Mouse (Mus musculus) urinary bladder, adult 2 months (tissue): ENCODE results near the gene Ang. TPM values are rescaled to one million over a fixed set of nuclear protein-coding genes. Genes with fewer than 3 reads are reported as not detected.

Experiments
- DNase-seq: peaks from one replicate; pipeline ENCODE4 v3.0.0; 2022; ENCODE audit warnings: low spot score
- polyA plus RNA-seq: library from polyadenylated mRNA; depleted of rRNA; stranded (reverse); fragments of >200 nt; gene quantifications from 2 replicates; pipeline ENCODE4 v1.2.3, GENCODE M21; 2012; rRNA removed

Ang gene
- 60.1 and 64.0 TPM in 2 replicates for polyA plus RNA-seq

- peak; percentile 37 for DNase-seq
These were observed at the start of gene Ang, which contains the start of gene Rnase4 for GRCm38 (mm10) chr14:51090921-51091900. Ang (plus strand) TSS chr14:51091150. Rnase4 (plus strand) TSS chr14:51091077.

GRCm38 (mm10) chr14:51041769-51042168, 49.2 kb upstream of the Ang start, which contains the start of gene Rnase9:
Rnase9 (minus strand) TSS chr14:51041869.
- no peak for DNase-seq

DNA sequence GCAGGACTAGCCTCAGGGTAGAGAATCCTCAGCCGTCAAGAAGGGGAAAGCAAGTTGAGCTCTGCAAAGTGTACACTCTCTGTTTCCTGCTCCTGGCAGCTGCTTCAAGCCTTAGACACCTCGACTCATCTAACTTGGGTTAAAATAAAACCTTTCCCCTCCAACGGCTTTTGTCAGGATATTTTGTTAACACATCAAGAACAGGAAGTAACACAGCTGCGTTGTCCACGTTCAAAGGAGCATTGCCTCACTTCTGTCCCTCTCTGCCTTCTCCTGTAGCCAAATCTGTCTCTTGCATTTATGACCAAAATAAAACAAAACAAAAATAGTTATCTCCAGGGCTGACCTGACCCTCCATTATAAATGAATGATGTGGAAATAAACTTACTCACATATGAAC, 43.1 kb upstream of the Ang start:
- no peak for DNase-seq

GRCm38 (mm10) chr14:51050063-51050462, 40.9 kb upstream of the Ang start, which contains the start of gene Rnase11:
Rnase11 (minus strand) TSS chr14:51050163.
- DNase-seq, result no peak

DNA sequence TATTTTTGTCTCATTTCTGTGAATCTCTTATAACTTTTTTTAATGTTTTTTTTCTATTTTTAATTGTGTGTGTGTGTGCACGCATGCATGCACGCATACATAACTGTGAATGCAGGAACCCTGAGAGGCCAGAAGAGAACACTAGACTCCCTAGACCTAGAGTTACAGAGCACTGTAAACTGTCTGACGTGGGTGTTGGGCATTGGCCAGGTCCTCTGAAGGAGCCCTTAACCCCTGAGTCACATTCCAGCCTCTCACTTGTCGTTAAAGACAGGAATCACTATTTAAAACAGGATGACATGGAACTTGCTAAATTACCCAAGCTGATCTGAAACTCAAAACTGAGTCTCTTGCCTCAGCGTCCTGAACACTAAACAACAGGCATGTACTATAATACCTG, 39.0 kb upstream of the Ang start:
- no peak for DNase-seq

GRCm38 (mm10) chr14:51053176-51053575, 37.8 kb upstream of the Ang start:
- no peak for DNase-seq

DNA sequence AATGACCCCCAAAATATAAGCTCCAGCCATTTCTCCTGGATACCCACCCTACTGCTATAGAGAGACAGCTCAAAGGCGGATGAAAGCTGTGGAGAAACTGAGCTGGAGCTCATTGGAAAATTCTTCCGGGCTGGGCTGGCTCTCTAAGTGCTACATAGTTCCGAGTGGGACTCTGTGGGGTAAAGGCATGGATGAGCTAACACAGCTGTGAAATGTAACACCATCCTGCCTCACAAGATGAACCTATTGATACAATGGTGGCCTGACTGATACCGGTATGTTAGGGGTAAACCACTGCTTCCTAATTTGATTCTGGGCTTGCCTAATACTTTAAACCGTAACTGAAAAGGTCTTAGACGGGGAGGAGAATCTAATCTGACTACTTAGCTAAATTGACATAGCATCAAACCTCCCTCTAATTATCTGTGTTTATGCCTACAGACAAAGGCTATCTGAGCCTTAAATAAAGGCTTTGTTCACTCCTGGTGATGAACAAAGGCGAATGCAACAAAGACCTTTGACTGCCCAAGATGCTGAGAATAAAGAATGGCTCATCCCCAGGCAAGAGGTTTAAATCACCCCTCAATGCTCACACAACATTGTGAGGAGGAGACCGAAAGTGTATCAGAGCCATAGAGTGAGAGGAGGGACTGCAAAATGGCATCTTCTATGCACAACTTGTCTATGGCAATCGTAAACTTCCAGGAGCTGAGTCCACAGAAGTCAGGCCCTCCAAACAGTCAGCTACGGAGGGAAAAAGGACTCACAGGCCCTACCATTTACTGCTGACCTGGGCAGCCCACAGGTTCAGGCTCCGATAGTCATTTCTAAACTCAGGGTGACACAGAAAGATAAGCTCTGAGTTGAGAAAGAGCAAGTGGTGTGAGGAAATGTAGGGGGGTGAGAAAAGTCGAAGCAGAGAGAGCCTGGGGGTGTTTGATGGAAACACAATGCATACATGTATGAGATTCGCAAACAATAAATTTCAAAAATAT, 36.4 kb upstream of the Ang start:
- DNase-seq, result no peak

DNA sequence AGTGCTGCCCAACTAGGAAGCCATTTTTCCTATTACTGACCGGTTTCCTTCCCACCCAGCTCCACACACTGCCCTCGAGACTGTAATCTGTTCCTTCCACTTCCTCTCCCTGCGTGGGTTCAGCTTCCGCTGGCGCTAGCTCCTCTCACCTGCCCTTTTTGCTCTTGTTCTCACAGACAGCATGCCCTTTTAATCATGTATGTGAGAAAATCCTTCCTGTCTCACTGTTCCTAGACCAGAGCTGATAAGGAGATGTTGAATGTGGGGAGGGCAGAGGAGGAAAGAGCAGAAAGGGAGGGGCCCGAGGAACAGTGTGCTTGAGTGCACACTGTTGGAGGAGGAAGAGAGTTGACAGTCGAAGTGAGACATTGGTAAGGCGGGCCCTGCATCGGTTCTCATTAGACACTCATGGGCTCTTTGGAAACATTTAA, 33.5 kb upstream of the Ang start, which contains the start of gene Rnase12:
Gene Rnase12 (minus strand): TSS at position 261 of the 431 bp plus-strand sequence.
- DNase-seq, result no peak

DNA sequence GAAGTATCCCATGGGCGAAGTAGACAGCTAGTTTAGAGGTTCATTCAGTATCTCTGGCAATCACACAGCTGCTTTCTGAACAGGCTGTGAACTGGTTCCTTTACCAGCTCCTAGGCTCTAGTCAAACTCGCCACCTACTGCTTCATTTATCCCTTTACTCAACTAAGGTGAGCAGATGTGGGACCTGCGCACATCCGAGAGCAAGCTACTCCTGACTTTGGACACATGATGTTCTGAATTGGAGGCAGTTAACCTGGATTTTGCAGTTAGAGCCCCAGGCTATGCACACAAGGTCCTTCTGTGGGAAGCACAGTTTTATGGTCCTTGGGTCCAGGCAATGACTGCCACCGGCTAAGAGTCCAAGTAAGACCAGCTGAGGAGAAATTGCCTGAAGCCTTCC, 30.2 kb upstream of the Ang start:
- no peak for DNase-seq

GRCm38 (mm10) chr14:51068956-51069355, 22.0 kb upstream of the Ang start:
- no peak for DNase-seq

- no peak for DNase-seq
These were observed 21.3 kb upstream of the Ang start for GRCm38 (mm10) chr14:51069617-51070016.

- no peak for DNase-seq
These were observed 16.6 kb upstream of the Ang start, which contains the start of gene Olfr750 for GRCm38 (mm10) chr14:51074335-51074734. Olfr750 (minus strand) TSS chr14:51074435.

DNA sequence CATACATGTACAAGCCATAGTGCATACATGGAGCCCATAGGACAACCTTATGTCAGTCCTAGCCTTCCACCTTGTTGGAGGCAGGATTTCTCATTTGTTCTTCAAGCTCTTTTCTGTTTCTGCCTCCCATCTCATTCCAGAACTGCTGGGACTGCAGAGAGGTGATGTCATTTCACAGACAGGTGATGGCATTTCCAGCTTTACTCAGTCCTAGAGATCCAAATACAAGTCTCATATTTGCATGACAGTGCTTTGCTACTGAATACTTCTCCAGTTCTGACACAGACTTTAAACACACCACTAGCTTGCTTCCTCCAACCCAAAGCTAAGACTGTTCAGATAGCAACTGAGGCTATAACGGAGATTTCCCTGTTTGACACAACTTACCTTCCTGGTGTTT, 11.8 kb upstream of the Ang start:
- DNase-seq, result no peak

DNA sequence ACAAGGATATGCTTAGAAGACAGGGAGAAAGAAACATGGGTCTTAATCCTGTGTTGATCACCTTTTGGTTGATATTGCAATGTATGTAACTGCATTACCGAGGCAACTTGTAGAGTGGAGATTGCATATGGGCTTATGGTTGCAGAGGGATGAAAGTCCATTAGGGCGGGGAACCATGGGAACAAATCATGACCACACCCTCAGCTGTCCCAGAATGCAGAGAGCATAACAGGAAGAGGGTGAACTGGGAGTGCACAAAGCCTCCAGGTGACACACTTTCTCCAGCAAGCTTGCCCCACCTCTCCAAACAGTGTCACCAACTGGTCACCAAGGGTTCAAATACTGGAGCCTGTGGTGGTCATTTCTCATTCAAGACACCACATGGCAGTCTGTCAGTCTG, 9.9 kb upstream of the Ang start:
- DNase-seq, result no peak

DNA sequence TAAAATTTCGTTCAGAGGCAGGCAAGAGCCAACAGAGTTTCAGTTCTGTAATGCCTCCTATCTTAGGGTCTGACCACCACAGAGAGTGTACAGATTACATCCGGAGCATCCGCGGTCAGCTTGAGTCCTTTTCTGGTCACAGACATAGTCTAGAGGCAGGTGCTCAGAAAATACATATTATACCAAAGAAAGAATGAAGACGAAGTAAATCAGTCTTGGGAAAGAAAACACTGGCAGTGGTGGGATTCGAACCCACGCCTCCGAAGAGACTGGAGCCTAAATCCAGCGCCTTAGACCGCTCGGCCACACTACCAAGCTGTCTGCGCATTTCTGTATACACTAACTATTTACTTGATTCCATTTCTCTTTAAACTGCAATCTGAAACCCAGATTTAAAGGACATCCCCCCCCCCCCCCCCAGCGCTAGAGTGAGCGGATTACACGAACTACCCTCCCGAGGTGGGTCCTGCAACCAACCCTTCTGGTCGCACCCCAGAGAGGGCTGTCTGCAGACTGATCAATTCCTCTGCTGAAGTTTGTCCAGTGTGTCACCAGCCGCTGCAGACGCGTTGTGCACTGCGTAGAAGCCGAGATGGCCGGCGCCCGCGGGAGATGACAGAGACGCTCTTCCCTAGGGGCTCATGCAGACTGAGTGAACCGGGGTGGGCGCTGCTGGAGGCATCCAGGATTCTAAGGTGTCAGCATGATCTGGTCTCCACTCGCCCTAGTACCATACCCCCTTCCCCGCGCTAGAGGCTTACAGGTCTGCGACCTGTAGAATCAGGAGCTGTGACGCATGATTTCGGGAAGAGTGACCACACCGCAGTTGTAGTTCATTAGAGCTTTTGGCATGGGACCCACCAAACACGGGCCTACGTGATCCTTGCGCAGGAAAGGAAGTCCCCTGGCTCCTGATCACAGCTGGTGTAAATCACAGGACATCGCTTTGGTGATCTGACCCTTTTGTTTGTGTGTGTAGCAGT, 8.1 kb upstream of the Ang start:
- DNase-seq, result peak; percentile 52

DNA sequence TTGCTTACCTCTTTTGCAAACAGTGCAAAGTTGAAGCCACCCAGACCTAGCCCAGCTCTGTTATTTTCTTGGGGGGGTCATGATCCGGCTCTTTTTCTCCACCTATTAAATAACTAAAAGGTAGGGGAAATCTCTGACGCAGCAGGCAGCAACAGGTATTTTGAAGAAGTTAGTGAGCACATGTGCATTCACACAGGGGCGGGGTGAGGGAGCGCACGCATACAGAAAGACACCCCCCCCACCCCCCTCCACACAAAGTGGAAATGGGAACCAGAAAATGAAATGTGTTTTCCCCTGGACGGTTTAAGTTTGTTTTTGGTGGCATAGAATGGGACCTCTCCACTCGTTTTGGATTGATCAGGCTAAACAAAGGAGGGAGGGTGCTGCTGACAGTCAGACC, 7.1 kb upstream of the Ang start:
- no peak for DNase-seq

DNA sequence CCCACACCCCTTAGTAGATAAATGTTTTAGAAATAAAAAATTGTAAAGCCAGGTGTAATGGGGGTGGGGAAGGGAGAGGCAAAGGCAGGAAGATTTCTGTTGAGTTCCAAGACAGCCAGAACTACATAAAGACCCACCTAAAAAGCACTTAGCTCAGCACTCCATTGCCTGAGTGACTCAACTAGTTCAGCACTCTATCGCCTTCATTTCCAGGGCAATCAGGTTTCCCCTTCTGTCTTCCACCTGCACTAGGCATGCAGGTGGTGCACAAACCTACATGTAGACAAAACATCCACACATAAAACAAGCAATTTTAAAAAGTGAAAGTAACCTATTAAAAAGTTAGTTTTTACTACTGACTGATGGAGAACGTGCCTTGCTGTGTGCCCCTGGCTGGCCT, 5.9 kb upstream of the Ang start:
- DNase-seq, result no peak

- DNase-seq, result no peak
These were observed 5.0 kb upstream of the Ang start for GRCm38 (mm10) chr14:51085911-51086310.

DNA sequence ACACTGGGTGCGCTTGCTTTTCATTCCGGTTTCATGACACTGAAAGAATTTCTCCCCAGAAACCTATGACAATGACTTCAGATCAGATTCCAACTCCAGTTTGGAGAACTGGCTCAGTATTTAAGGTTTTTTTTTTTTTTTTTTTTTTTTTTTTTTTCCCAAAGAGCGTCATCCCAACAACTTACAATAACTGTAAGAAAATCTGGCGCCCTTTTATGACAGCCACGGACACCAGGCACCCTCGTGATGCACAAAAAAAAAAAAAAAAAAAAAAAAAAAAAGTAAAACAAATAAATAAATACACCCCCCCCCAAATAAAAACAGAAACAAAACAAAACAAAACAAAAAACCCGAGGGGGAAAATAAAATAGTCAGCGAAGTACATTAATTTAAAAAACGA, 3.2 kb upstream of the Ang start:
- DNase-seq, result no peak

GRCm38 (mm10) chr14:51088166-51088969, 2.6 kb upstream of the Ang start:
- DNase-seq, result peak; percentile 65
